Mouse (Mus musculus) heart, embryonic 16.5 days (tissue): ENCODE measurements around the gene Sgf29. TPM values are rescaled to one million over a fixed set of nuclear protein-coding genes. Genes with fewer than 3 reads are reported as not detected.

ENCODE experiments used
- ATAC-seq: fragments of 200-750 bp; cut with Nextera tagmentation; replicated peaks from 2 replicates; pipeline ENCODE4 v1.8.0; 2017; ENCODE audit warnings: moderate number of reproducible peaks; ENCODE audit not compliant: insufficient read depth, low FRiP score; ENCODE audit errors: extremely low read depth
- H3K27ac ChIP-seq: fragments of 300-500 bp; sonication (generic); 2 replicates; pipeline ENCODE4 v1.5.1; 2014; ENCODE audit warnings: mild to moderate bottlenecking, low read length, control low read depth, moderate library complexity
- H3K27me3 ChIP-seq: fragments of 300-500 bp; sonication (generic); 2 replicates; pipeline ENCODE4 v1.6.1; 2014; ENCODE audit warnings: low read length, mixed read lengths; ENCODE audit not compliant: control insufficient read depth, insufficient read depth
- H3K36me3 ChIP-seq: fragments of 300-500 bp; sonication (generic); 2 replicates; pipeline ENCODE4 v1.6.1; 2014; ENCODE audit not compliant: control insufficient read depth, insufficient read depth
- H3K4me1 ChIP-seq: fragments of 300-500 bp; sonication (generic); 2 replicates; pipeline ENCODE4 v1.6.1; 2014; ENCODE audit warnings: low read length, mixed read lengths; ENCODE audit not compliant: control insufficient read depth, insufficient read depth
- H3K4me2 ChIP-seq: fragments of 300-500 bp; sonication (generic); 2 replicates; pipeline ENCODE4 v1.6.1; 2014; ENCODE audit warnings: low read depth, mild to moderate bottlenecking, control low read depth, low read length
- H3K4me3 ChIP-seq: fragments of 300-500 bp; sonication (generic); 2 replicates; pipeline ENCODE4 v1.5.1; 2014; ENCODE audit warnings: mild to moderate bottlenecking, control low read depth, low read length
- H3K9ac ChIP-seq: fragments of 300-500 bp; sonication (generic); 2 replicates; pipeline ENCODE4 v1.6.1; 2014; ENCODE audit warnings: low read length, control low read depth
- H3K9me3 ChIP-seq: fragments of 300-500 bp; sonication (generic); replicated peaks from 2 replicates; pipeline ENCODE4 v1.6.1; 2016; ENCODE audit warnings: low read length; ENCODE audit not compliant: control insufficient read depth
- WGBS: fragments of 180-500 bp; shearing (Covaris S2); extraction: QIAGEN DNeasy Blood & Tissue Kit; methylation state at CpG from one replicate; pipeline ENCODE4 v1.1.7; 2014; 5-methylcytosine and 5-hydroxymethylcytosine counted together
- polyA plus RNA-seq: library from polyadenylated mRNA; unstranded; fragments of >200 nt; fragmentation: Nextera tagmentation; extraction: Ambion mirVana; gene quantifications from 2 replicates; pipeline ENCODE4 v1.2.1, GENCODE M21; 2015

Gene Sgf29
- polyA plus RNA-seq = 36.1 and 39.1 TPM in 2 replicates

DNA sequence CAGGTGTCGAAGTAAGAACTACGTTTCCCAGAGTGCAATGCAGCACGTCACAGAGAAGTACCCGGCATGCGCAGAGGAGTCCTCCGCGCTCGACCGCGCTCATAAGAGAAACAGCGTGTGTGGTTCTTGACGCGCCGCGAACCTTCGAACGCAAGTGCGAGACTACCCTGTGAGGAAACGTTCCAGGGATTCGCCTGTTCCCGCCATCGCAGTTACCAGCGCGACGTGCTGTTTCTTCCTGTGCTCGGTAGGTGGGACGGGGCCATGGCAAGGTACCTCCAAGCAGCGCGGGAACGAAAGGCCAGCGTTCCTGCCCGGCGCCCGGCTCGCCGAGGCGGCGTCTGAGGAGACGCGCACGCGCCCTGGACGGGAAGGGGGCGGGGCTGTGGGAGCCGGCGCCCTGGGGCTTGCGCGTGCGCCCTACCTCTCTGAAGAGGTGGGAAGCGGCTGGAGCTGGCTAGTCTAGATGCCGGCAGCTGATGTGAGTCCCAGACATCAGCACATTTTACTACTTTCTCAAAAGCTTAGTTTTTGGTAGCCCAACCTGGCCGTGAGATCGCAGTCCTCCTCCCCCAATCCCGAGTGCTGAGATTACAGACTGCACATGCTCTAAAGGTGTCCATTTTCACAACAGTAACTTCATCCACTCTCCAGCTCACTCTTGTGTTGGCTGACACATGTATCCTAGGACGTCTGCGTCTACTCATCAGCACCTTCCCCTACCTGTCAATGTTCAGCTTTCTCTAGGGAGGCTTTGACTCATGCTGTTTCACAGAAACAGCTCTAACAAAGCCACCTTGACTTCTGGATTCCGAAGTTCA lies at the start of gene Sgf29:
Gene Sgf29, plus strand, starts transcription at position 79 of the 821 bp plus-strand sequence.
- peak within 1 kb of the TSS; percentile 76 for H3K4me2 ChIP-seq
- no peaks in the 10 kb centered on the region for H3K27me3 ChIP-seq
- WGBS = under 1% methylated on average over 56 of the region's 57 CpGs
- H3K4me1 ChIP-seq = peaks cover 5% of the 10 kb centered on the region; the same call in 1 of the 2 replicates
- H3K9ac ChIP-seq = peak within 1 kb of the TSS; percentile 86
- peak; percentile 96 for ATAC-seq
- peak within 1 kb of the TSS; percentile 69 for H3K4me3 ChIP-seq
- no peaks in the 10 kb centered on the region for H3K36me3 ChIP-seq
- peak within 1 kb of the TSS; percentile 93 for H3K27ac ChIP-seq
- no peaks in the 10 kb centered on the region for H3K9me3 ChIP-seq

DNA sequence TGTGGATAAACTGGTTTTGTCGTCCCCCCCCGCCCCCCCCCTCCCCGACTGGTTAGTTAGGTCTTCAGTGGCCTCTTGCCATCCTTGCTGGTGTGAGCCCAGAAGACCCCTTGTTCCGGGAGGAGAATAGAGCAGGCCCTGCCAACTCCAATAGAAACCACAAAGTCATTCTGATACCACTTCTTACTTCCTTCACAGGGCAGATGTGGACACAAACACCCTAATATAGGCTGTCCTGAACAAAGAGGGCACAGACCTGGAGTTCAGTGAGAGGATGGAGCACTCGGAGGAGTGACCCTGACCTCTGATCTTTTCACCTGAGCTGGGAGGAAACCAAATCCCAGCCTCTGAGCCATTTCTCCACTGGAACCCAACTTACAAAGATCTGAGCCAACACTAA lies 47.2 kb upstream of the Sgf29 start:
- no peak overlapping the region for H3K4me2 ChIP-seq
- H3K27me3 ChIP-seq = no peaks in the 10 kb centered on the region
- no peaks in the 10 kb centered on the region for H3K9me3 ChIP-seq
- H3K4me3 ChIP-seq = no peak overlapping the region
- H3K9ac ChIP-seq = no peak overlapping the region
- H3K4me1 ChIP-seq = no peaks in the 10 kb centered on the region
- no peak for ATAC-seq
- H3K27ac ChIP-seq = no peak overlapping the region
- no peaks in the 10 kb centered on the region for H3K36me3 ChIP-seq
- WGBS = 43% methylated on average over 4 of the region's 5 CpGs

DNA sequence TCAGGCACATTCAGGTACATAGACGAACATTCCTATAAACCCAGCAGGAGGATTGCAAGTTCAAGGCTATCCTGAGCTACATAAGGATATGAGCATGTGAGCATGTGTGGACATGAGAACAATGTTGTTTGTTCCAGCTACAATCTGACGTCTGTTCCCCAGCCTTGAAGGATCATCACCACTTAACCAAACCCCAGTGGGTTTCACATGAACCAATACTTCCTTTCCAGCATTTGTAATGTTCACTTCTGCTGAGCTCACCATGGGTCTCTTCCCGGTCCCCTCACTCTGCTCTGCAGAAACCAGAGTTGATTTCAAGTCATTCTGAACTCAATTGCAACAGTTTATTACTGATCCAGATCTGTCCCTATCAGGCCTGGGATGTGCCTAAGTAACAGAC lies 46.5 kb upstream of the Sgf29 start:
- H3K9ac ChIP-seq = no peak overlapping the region
- H3K27ac ChIP-seq = no peak overlapping the region
- no peak overlapping the region for H3K4me3 ChIP-seq
- H3K27me3 ChIP-seq = no peaks in the 10 kb centered on the region
- H3K4me2 ChIP-seq = no peak overlapping the region
- no peak for ATAC-seq
- H3K36me3 ChIP-seq = no peaks in the 10 kb centered on the region
- H3K9me3 ChIP-seq = no peaks in the 10 kb centered on the region
- H3K4me1 ChIP-seq = no peaks in the 10 kb centered on the region
- WGBS = 73% methylated on average over 3 of the region's 3 CpGs

DNA sequence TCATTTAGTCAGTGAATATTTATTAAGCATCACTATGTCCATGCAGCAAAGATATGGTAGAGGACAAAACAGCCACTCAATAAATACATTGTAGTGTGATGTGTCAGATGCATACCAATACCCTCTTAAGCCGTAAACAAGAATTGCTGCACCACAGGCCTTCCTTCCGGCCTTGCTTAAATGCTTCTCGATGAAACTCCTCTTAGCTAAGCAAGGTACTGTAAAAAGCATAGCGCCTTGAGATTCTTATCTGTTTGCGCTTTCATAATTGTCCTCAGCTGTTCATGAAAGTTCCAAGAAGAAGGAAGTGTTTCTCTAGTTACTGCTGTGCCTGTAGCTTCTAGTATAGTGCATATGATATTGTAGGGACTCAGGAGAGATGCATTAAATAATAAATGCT lies 42.5 kb upstream of the Sgf29 start:
- no peak for ATAC-seq

DNA sequence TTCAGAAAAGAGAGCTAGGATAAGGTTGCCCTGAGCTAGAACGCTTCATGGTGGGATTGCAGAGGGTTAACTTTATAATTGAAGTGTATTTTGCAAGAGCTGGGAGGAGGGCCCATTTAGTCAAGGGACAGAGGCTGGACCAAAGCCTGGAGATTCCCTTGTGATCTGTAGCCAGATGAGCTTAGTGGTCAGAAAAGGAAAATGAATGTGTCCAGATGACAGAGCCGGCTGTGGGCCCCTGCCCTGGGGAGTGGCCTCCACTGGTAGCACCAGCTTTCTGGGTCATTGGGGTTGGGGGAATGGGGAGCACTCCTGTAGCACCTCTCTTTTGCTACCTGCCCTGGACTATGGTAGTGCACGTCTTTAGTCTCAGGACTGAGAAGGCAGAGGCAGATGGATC lies 42.0 kb upstream of the Sgf29 start:
- no peak overlapping the region for H3K27ac ChIP-seq
- H3K9ac ChIP-seq = no peak overlapping the region
- ATAC-seq = no peak
- no peaks in the 10 kb centered on the region for H3K27me3 ChIP-seq
- H3K4me2 ChIP-seq = no peak overlapping the region
- no peaks in the 10 kb centered on the region for H3K4me1 ChIP-seq
- 75% methylated on average over 3 of the region's 3 CpGs for WGBS
- no peak overlapping the region for H3K4me3 ChIP-seq
- no peaks in the 10 kb centered on the region for H3K36me3 ChIP-seq
- H3K9me3 ChIP-seq = no peaks in the 10 kb centered on the region

More for the DNA sequence above, 42.5 kb upstream of the Sgf29 start:
- WGBS = 69% methylated on average over 5 of the region's 5 CpGs
- Histone ChIP-seq H3K4me1 (no peaks in the 10 kb centered on the region), H3K9me3 (no peaks in the 10 kb centered on the region), H3K9ac (no peak overlapping the region), H3K27me3 (no peaks in the 10 kb centered on the region), H3K27ac (no peak overlapping the region), H3K36me3 (no peaks in the 10 kb centered on the region), H3K4me3 (no peak overlapping the region), H3K4me2 (no peak overlapping the region)

DNA sequence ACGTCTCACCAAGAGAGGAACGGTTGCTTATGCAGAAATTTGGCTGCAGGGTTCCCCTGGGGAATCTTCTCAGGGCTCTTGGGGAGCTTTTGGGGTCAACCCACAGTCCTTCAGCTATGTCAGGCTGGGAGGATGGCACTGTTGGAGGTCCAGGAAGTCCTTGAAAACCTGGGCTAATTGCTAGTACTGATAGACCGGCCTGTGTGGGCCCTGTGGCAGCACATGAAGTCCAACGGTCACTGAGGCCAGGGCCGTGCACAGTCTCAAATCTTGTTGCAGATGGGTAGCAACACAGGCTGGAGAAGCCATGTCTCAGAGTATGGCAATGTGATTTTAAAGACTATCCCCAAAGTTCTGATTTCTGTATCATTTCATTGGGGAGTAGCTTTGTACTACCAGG lies 41.3 kb upstream of the Sgf29 start:
- H3K36me3 ChIP-seq = no peaks in the 10 kb centered on the region
- H3K4me2 ChIP-seq = no peak overlapping the region
- no peaks in the 10 kb centered on the region for H3K4me1 ChIP-seq
- no peak overlapping the region for H3K27ac ChIP-seq
- 74% methylated on average over 5 of the region's 5 CpGs for WGBS
- H3K4me3 ChIP-seq = no peak overlapping the region
- H3K9ac ChIP-seq = no peak overlapping the region
- ATAC-seq = no peak
- H3K27me3 ChIP-seq = no peaks in the 10 kb centered on the region
- no peaks in the 10 kb centered on the region for H3K9me3 ChIP-seq

DNA sequence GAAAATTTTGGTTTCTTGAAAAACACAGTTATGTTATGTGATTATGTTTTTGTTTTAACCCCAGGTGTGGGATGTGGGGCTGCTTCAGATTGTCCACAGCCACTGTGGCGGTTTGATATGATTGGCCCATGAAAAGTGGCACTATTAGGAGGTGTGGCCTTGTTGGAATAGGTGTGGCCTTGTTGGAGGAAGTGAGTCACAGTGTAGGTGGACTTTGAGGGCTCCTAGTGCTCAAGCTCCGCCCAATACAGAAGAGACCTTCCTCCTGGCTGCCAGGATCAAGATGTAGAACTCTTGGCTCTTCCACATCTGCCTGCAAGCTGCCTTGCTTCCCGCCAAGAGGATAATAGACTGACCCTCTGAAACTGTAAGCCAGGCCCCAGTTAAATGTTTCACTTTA lies 36.4 kb upstream of the Sgf29 start:
- Histone ChIP-seq H3K4me1 (no peaks in the 10 kb centered on the region), H3K36me3 (no peaks in the 10 kb centered on the region), H3K4me2 (no peak overlapping the region), H3K9ac (no peak overlapping the region), H3K27ac (no peak overlapping the region), H3K4me3 (no peak overlapping the region), H3K27me3 (no peaks in the 10 kb centered on the region), H3K9me3 (no peaks in the 10 kb centered on the region)
- 69% methylated on average over 3 of the region's 3 CpGs for WGBS
- no peak for ATAC-seq

DNA sequence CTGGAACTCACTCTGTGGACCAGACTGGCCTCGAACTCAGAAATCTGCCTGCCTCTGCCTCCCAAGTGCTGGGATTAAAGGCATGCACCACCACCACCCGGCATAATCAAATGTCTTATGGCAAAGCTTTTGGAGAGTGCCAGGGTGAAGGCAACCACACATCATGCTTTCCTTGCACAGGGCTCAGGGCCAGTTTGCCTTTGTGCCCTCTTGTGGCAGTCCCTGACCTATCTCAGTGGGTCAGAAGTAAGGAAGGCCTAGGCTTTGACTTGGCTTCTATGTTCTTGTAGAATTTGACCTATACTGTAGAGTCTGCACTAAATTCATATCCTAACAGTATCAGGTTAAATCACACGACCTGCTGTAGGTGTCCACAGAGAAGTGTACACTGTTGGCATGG lies 32.4 kb upstream of the Sgf29 start:
- no peak overlapping the region for H3K27ac ChIP-seq
- H3K27me3 ChIP-seq = no peaks in the 10 kb centered on the region
- ATAC-seq = no peak
- H3K9me3 ChIP-seq = no peaks in the 10 kb centered on the region
- 52% methylated on average over 3 of the region's 3 CpGs for WGBS
- no peak overlapping the region for H3K4me3 ChIP-seq
- no peak overlapping the region for H3K4me2 ChIP-seq
- no peaks in the 10 kb centered on the region for H3K36me3 ChIP-seq
- H3K9ac ChIP-seq = no peak overlapping the region
- peaks cover 1% of the 10 kb centered on the region; the same call in 1 of the 2 replicates for H3K4me1 ChIP-seq

DNA sequence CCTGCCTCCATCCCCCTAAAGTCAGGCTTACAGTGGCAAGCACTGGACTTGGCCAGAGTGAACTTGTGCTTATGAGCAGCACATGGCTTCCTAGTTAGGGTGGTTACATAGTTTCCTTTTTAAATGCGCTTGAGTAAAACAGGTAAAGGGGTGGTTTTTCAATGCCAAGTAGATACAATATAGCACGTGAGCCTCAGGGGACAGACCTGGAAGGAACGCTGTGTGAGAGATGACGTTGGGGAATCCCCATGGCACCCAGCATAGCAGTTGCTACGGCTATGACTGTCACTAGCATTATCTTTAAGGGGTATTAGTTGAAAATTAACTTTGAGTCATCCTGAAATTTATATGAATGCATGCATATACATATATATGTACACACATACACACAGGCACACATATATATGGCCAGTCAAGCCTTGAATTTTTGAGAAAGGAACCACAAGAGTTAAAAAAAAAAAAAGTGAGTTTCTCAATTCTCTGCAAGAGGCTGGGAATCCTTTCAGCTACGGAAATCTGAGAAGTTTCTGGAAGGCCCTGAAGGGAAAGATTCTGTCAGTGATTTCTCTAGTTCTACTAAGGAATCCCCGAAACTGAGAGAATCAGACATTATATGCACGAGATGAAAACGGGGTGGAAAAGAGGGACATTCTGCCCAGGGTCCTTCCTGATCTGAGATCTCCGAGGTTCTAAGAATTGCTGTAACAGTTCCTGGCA lies 29.4 kb upstream of the Sgf29 start:
- Histone ChIP-seq H3K4me2 (no peak overlapping the region), H3K4me1 (peaks cover 5% of the 10 kb centered on the region; the same call in 1 of the 2 replicates), H3K27ac (no peak overlapping the region), H3K4me3 (no peak overlapping the region), H3K9ac (no peak overlapping the region), H3K9me3 (no peaks in the 10 kb centered on the region), H3K27me3 (no peaks in the 10 kb centered on the region), H3K36me3 (no peaks in the 10 kb centered on the region)
- 69% methylated on average over 10 of the region's 10 CpGs for WGBS
- no peak for ATAC-seq
